Mouse (Mus musculus) forebrain, embryonic 13.5 days (tissue): Measurements from ENCODE around the gene Repin1. TPM values are rescaled to one million over a fixed set of nuclear protein-coding genes. Genes with fewer than 3 reads are reported as not detected.

Experiments used
- ATAC-seq: fragments of 200-750 bp; cut with Nextera tagmentation; 2 replicates; pipeline ENCODE4 v1.8.0; 2017
- H3K27ac ChIP-seq: fragments of 300-500 bp; sonication (generic); 2 replicates; pipeline ENCODE4 v1.5.1; 2015; ENCODE audit warnings: inconsistent platforms, mild to moderate bottlenecking, moderate library complexity
- H3K27me3 ChIP-seq: fragments of 300-500 bp; sonication (generic); 2 replicates; pipeline ENCODE4 v1.6.1; 2015; ENCODE audit warnings: mild to moderate bottlenecking, inconsistent platforms
- H3K36me3 ChIP-seq: fragments of 300-500 bp; sonication (generic); 2 replicates; pipeline ENCODE4 v1.6.1; 2015; ENCODE audit warnings: mild to moderate bottlenecking, inconsistent platforms; ENCODE audit not compliant: poor library complexity, severe bottlenecking
- H3K4me1 ChIP-seq: fragments of 300-500 bp; sonication (generic); 2 replicates; pipeline ENCODE4 v1.6.1; 2015; ENCODE audit warnings: inconsistent platforms
- H3K4me2 ChIP-seq: fragments of 300-500 bp; sonication (generic); 2 replicates; pipeline ENCODE4 v1.6.1; 2015; ENCODE audit warnings: inconsistent platforms, mild to moderate bottlenecking, moderate library complexity
- H3K4me3 ChIP-seq: fragments of 300-500 bp; sonication (generic); 2 replicates; pipeline ENCODE4 v1.5.1; 2015; ENCODE audit warnings: mild to moderate bottlenecking, inconsistent platforms
- H3K9ac ChIP-seq: fragments of 300-500 bp; sonication (generic); 2 replicates; pipeline ENCODE4 v1.6.1; 2015; ENCODE audit warnings: mild to moderate bottlenecking, inconsistent platforms
- H3K9me3 ChIP-seq: fragments of 300-500 bp; sonication (generic); replicated peaks from 2 replicates; pipeline ENCODE4 v1.6.1; 2016; ENCODE audit warnings: inconsistent platforms
- WGBS: fragments of 180-500 bp; shearing (Covaris S2); methylation state at CpG from one replicate; pipeline ENCODE4 v1.1.7; 2015; 5-methylcytosine and 5-hydroxymethylcytosine counted together
- polyA plus RNA-seq: library from polyadenylated mRNA; unstranded; fragments of >200 nt; fragmentation: Nextera tagmentation; extraction: Ambion mirVana; gene quantifications from 2 replicates; pipeline ENCODE4 v1.2.1, GENCODE M21; 2015

The Repin1 gene
- polyA plus RNA-seq, 1 experiment from 2014 or later = 35.8 TPM

- 45% methylated on average over 5 of the region's 5 CpGs for WGBS
- Histone ChIP-seq H3K36me3 (peaks cover 34% of the 10 kb centered on the region), H3K27me3 (no peaks in the 10 kb centered on the region), H3K4me2 (no peak overlapping the region), H3K27ac (no peak overlapping the region), H3K4me1 (peaks cover 11% of the 10 kb centered on the region), H3K4me3 (no peak overlapping the region), H3K9ac (no peak overlapping the region), H3K9me3 (no peaks in the 10 kb centered on the region)
- no peak for ATAC-seq
These were observed 27.4 kb upstream of the Repin1 start for GRCm38 (mm10) chr6:48566312-48566711.

DNA sequence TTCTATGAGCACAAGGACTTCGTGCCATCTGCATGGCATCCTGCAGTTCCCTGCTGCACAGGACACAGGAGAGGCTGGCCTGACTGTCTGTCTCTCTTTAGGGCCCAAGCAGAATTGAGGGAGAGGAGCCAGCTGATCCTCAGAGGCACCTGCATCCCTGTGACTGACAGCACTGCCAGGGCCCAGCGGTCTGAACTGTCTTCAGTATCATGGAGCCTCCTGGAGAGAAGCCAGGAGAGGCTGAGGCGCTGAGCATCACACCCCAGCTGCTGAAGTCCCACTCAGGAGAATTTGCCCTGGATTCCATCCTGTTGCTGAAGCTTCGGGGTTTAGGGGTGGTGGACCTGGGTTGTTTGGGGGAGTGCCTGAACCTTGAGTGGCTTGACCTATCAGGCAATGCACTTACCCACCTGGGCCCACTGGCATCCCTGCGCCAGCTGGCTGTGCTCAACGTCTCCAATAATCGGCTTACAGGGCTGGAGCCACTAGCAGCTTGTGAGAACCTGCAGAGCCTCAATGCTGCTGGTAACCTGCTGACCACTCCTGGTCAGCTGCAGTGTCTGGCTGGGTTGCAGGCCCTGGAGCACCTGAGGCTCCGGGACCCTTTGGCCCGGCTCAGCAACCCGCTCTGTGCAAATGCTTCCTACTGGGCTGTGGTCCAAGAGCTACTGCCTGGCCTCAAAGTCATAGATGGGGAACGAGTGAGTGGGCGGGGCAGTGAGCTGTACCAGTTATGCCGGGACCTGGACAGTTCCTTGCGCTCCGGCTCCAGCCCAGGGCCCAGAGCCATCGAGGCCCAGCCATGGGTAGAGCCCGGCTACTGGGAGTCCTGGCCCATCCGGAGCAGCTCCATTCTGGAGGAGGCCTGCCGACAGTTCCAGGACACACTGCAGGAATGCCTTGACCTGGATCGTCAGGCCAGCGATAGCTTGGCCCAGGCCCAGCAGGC is 25.4 kb upstream of the Repin1 start:
- 85% methylated on average over 21 of the region's 21 CpGs for WGBS
- Histone ChIP-seq H3K27me3 (no peaks in the 10 kb centered on the region), H3K36me3 (peaks cover 31% of the 10 kb centered on the region), H3K4me1 (peaks cover 11% of the 10 kb centered on the region), H3K4me2 (no peak overlapping the region), H3K4me3 (no peak overlapping the region), H3K27ac (no peak overlapping the region), H3K9ac (no peak overlapping the region; the same call in 1 of the 2 replicates), H3K9me3 (no peaks in the 10 kb centered on the region)
- ATAC-seq = peak; percentile 50

- no peak overlapping the region for H3K9ac ChIP-seq
- no peak overlapping the region for H3K4me3 ChIP-seq
- no peak overlapping the region for H3K27ac ChIP-seq
- ATAC-seq = no peak
- WGBS = 88% methylated on average over 8 of the region's 8 CpGs
- peaks cover 23% of the 10 kb centered on the region for H3K36me3 ChIP-seq
- no peaks in the 10 kb centered on the region for H3K27me3 ChIP-seq
- H3K4me1 ChIP-seq = peaks cover 11% of the 10 kb centered on the region
- no peaks in the 10 kb centered on the region for H3K9me3 ChIP-seq
- H3K4me2 ChIP-seq = no peak overlapping the region
These were observed 24.4 kb upstream of the Repin1 start for GRCm38 (mm10) chr6:48569065-48569807.

GRCm38 (mm10) chr6:48572014-48572413 is 21.7 kb upstream of the Repin1 start:
- ATAC-seq = no peak
- no peaks in the 10 kb centered on the region for H3K27me3 ChIP-seq
- no peak overlapping the region for H3K9ac ChIP-seq
- WGBS = 93% methylated on average over 5 of the region's 5 CpGs
- no peak overlapping the region for H3K4me3 ChIP-seq
- H3K4me1 ChIP-seq = peaks cover 4% of the 10 kb centered on the region
- no peaks in the 10 kb centered on the region for H3K9me3 ChIP-seq
- no peak overlapping the region for H3K27ac ChIP-seq
- no peak overlapping the region for H3K4me2 ChIP-seq
- peaks cover 7% of the 10 kb centered on the region for H3K36me3 ChIP-seq

DNA sequence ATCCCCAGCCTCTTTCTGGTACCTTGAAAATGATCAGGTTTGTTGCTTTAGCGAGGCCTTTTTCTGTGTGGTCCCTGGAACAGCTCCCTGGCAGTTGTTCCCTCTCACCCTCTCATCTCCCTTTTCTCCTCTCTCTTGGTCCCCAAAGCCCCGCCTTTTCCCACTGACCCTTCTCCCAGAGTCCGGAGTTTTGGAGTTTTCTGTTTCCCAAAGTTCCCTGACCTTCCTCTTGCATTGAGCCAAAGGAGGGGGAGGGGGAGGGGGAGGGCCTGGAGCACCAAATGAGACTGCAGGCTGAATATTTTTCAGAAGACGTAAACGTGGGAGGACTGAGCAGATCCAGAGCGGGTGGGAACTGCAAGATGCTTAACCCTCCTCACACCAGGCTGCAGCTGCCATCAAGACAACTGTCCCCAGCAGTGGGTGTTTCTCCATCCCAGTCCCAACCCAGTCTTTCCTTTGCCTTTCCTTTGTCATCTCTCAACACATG is 21.1 kb upstream of the Repin1 start, which contains the start of gene Rarres2:
Rarres2 (minus strand) TSS at position 218 of the 490 bp plus-strand sequence.
- 39% methylated on average over 6 of the region's 6 CpGs for WGBS

DNA sequence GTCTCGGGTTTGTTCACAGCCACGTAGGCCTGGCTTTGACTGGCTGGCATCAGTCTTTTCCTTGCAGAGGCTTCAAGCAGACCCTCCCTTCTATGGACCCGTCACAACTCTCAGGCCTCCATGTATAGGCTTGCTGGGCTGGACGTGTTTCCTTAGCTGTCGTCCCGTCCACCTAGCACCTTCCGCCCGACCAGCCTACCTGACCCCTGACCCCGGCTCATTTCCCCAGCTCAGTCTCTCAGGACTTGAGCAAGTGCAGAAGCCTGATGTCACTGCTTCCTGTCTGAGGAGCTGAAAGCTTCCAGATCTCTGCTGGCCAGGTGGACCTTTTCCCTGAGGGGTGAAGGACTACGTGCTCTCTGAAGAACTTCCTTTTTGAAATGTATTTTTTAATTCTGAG is 20.4 kb upstream of the Repin1 start:
- H3K9me3 ChIP-seq = no peaks in the 10 kb centered on the region
- whole genome bisulfite sequencing = 75% methylated on average over 10 of the region's 10 CpGs
- peaks cover under 1% of the 10 kb centered on the region; the same call in 1 of the 2 replicates for H3K4me1 ChIP-seq
- H3K36me3 ChIP-seq = peaks cover 6% of the 10 kb centered on the region; the same call in 1 of the 2 replicates
- no peak for ATAC-seq
- no peak overlapping the region for H3K27ac ChIP-seq
- no peak overlapping the region for H3K4me2 ChIP-seq
- H3K27me3 ChIP-seq = no peaks in the 10 kb centered on the region
- H3K9ac ChIP-seq = no peak overlapping the region
- no peak overlapping the region for H3K4me3 ChIP-seq

More for the DNA sequence above, 21.1 kb upstream of the Repin1 start, which contains the start of gene Rarres2:
- no peaks in the 10 kb centered on the region for H3K9me3 ChIP-seq
- ATAC-seq = no peak
- H3K4me2 ChIP-seq = no peak within 1 kb of the TSS
- H3K9ac ChIP-seq = no peak within 1 kb of the TSS
- H3K4me3 ChIP-seq = no peak within 1 kb of the TSS
- H3K27ac ChIP-seq = no peak within 1 kb of the TSS
- H3K4me1 ChIP-seq = peaks cover 4% of the 10 kb centered on the region
- H3K27me3 ChIP-seq = no peaks in the 10 kb centered on the region
- H3K36me3 ChIP-seq = peaks cover 7% of the 10 kb centered on the region; the same call in 1 of the 2 replicates

GRCm38 (mm10) chr6:48573981-48574380 is 19.7 kb upstream of the Repin1 start:
- no peak overlapping the region for H3K27ac ChIP-seq

DNA sequence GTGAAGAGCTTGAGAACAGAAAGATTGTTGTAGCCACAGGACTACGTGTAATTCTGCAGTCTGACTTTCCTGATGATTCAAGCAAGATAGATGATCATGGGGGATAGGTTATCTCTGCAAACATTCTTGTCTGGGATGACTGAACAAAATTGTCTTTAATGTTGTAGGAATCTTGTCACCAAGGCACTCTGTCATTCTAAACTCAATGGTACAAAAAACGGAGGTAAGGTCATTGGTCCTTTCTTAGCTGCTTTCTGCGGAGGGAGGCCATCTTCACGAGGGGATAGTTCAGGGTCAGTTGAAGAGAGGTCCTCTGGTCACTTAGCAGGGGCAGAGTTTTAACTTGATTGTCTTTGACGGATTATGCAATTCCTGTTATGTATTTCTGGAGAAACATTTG is 14.9 kb upstream of the Repin1 start:
- H3K9ac ChIP-seq = no peak overlapping the region
- no peak overlapping the region for H3K4me3 ChIP-seq
- H3K36me3 ChIP-seq = no peaks in the 10 kb centered on the region
- H3K27me3 ChIP-seq = no peaks in the 10 kb centered on the region
- no peak for ATAC-seq
- no peak overlapping the region for H3K27ac ChIP-seq
- no peak overlapping the region for H3K4me2 ChIP-seq
- no peaks in the 10 kb centered on the region for H3K9me3 ChIP-seq
- 76% methylated on average over 5 of the region's 5 CpGs for WGBS
- no peaks in the 10 kb centered on the region for H3K4me1 ChIP-seq

More at GRCm38 (mm10) chr6:48573981-48574380, 19.7 kb upstream of the Repin1 start:
- Histone ChIP-seq H3K9me3 (no peaks in the 10 kb centered on the region), H3K4me1 (no peaks in the 10 kb centered on the region), H3K9ac (no peak overlapping the region), H3K4me3 (no peak overlapping the region), H3K4me2 (no peak overlapping the region), H3K27me3 (no peaks in the 10 kb centered on the region), H3K36me3 (no peaks in the 10 kb centered on the region)
- WGBS = 78% methylated on average over 3 of the region's 3 CpGs
- ATAC-seq = no peak

DNA sequence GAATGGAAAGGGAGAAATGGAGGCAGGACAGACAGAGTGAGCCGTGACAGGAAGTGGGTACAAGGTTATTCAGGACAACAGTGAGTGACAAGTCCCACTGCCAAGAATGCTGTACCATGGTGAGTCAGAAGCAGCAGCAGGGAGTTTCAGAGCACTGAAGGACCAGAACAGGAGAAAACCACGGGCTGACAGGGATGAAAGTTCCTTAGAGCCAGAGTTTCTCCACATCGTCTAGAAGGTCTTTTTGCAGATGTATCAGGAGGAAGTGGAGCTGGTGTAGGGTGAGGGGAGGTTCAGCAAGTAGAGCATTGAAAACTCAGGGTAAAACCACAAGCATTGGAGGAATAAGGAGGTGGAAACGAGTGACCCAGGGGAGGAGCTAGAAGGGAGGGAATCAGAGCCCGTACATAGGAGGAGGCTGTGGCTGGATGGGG is 14.5 kb upstream of the Repin1 start:
- no peak overlapping the region for H3K9ac ChIP-seq
- H3K4me2 ChIP-seq = no peak overlapping the region
- no peak for ATAC-seq
- no peak overlapping the region for H3K27ac ChIP-seq
- H3K27me3 ChIP-seq = no peaks in the 10 kb centered on the region
- H3K4me1 ChIP-seq = no peaks in the 10 kb centered on the region
- H3K36me3 ChIP-seq = no peaks in the 10 kb centered on the region
- 46% methylated on average over 5 of the region's 5 CpGs for WGBS
- no peak overlapping the region for H3K4me3 ChIP-seq
- H3K9me3 ChIP-seq = no peaks in the 10 kb centered on the region

- Histone ChIP-seq H3K9me3 (no peaks in the 10 kb centered on the region), H3K9ac (no peak overlapping the region), H3K36me3 (no peaks in the 10 kb centered on the region), H3K27ac (no peak overlapping the region), H3K27me3 (no peaks in the 10 kb centered on the region), H3K4me3 (no peak overlapping the region), H3K4me2 (no peak overlapping the region), H3K4me1 (no peaks in the 10 kb centered on the region)
- ATAC-seq = no peak
- 27% methylated on average over 3 of the region's 3 CpGs for WGBS
These were observed 12.4 kb upstream of the Repin1 start for GRCm38 (mm10) chr6:48581257-48581656.

DNA sequence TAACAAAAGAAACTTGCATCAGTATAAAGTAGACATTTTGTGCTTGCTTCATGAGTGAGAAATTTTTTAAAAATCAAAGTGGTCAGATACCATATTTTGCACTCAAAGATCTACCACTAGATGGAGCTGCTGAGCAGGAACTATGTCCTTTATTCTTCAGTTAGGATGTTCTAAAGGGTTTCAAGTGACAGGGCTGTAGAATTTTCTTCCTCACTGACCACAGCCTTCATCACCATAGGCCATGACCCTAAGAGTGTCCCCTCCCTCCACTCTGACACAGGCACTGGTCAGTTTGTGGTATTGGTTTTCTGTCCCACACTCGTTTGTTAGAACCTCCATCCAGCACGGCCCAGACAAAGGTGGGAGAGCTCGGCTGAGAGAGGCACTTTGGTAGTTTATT is 11.6 kb upstream of the Repin1 start:
- no peaks in the 10 kb centered on the region for H3K36me3 ChIP-seq
- H3K4me2 ChIP-seq = no peak overlapping the region
- no peaks in the 10 kb centered on the region for H3K4me1 ChIP-seq
- ATAC-seq = 0 out of 2 replicates have a peak, but pooled peaks have one; percentile 13
- H3K27ac ChIP-seq = no peak overlapping the region
- no peaks in the 10 kb centered on the region for H3K9me3 ChIP-seq
- H3K27me3 ChIP-seq = no peaks in the 10 kb centered on the region
- H3K9ac ChIP-seq = no peak overlapping the region
- H3K4me3 ChIP-seq = no peak overlapping the region
- WGBS = 75% methylated on average over 3 of the region's 3 CpGs
